Mouse (Mus musculus): ENCODE measurements at regions not wholly inside any gene's neighbourhood (a gene's known extent, or its start where the extent isn't known, plus 50 kb on each side); places are given as distances from the start of the nearest gene placed in this dataset.
"Not testable (repeated sequence)": the region's sequence is repeated elsewhere in the genome, so short reads cannot be mapped to it uniquely, and the experiment has no call there.

DNA sequence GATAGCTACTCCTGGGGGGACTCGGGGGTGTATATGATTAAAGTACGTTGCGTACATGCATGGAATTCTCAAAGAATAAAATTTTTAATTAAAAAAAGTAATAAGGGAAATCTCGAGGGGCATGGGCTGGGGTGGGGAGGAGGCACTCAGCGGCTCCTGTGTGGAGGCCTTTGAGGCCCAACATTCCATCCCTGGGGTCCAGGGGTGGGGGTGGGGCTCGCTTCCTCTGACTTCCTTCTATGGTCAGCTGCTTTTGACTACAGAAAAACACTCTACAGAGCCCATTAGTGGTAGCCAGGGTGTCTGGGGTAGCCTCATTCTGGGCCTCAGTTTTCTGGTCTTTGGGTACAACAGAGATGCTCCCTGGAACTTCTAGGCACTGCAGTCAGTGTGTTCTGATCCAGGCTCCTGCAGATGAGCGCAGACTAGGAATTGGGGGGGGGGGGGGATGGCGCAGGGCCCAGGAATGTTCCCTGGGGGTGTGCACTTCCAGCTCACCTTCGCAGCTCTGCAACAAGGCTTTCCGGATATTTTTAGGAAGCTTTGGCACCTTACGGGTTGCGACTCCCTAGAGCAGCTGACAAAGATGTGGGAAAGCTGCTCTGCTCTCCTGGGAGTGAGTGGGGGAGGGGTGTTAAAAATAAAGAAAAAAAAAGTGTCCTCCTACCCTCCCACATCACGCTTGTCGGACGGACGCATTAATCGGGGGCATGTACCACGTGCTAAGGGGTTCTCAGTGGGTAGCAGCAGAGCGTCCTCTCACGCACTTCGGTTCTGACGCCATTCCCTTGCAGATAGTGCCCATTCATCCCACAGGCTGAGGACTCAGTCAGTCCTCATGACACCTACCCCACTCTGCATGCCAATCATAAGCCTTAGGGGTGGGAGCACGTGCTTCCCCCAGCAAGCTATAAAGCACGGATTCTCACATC lies 89.1 kb downstream of the Rhob start:
- DNase-seq (ENCODE audit: low read depth, low spot score): no peak

GRCm38 (mm10) chr12:8402084-8402483 lies 88.9 kb downstream of the Hs1bp3 start:
- peak; percentile 84 for DNase-seq (ENCODE audit: low read depth, low spot score)

GRCm38 (mm10) chr12:8401376-8401775 lies 88.1 kb downstream of the Hs1bp3 start:
- no peak for DNase-seq (ENCODE audit: low read depth, low spot score)

DNA sequence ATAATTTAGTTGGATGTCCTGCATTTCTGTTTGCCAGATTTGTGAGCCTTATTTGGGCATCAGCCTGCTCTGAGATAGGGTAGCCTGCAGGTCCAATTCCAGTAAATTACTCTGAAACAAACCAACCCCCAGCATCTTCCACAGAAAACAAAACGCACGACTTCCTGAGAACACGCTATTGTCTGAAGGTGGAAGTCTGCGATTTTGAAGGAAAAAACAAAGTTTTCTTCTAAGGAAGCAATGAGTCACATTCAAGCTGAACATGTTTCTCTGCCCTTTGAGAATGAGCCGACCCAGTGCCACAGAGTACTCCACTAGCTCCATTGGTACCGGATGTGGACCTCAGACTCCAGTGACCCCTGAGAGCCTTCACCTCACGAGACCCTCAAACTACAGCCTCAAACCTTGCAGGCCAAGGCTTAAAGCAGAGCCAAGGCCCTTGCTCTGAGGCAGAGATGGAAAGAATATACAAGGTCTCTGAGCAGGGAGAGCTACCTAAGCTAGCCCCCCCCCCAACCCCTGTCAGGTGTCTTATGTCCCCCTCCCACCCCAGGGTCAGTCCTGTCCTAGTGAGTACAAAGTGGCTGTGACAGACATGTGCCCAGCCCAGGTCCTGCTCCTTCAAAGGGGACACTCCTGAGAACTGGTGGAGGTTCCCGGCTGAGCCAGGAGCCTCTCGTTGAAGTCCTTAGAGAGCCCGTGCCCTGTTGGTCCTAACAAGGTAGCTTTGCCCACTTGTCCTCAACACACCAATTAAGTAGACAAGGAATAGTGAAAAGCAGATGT lies 87.3 kb downstream of the Hs1bp3 start:
- DNase-seq (ENCODE audit: low read depth, low spot score): no peak

- no peak for DNase-seq (ENCODE audit: low read depth, low spot score)
These were observed 85.6 kb downstream of the Hs1bp3 start for GRCm38 (mm10) chr12:8398852-8399251.

GRCm38 (mm10) chr12:8396408-8396807 lies 83.2 kb downstream of the Hs1bp3 start:
- not testable (repeated sequence) for DNase-seq (ENCODE audit: low read depth, low spot score)

- DNase-seq (ENCODE audit: low read depth, low spot score): no peak
These were observed 81.7 kb downstream of the Hs1bp3 start for GRCm38 (mm10) chr12:8394894-8395297.

DNA sequence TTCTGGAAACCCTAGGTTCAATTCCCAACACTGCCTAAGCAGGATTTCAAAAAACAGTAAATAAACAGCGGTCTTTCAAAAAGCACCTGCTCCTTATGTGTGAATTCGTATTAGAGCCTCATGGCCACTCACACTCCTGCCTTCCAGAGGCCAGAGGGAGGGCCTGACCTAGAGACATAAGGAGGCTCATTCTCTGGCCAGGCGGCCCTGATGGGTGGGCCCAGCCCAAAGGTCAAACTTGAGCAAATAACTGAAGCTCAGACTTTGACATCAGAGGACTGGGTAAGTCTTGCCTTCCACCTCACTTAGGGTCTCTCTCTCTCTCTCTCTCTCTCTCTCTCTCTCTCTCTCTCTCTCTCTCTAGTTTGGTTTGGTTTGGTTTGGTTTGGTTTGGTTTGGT lies 80.7 kb downstream of the Hs1bp3 start:
- no peak for DNase-seq (ENCODE audit: low read depth, low spot score)
